Mouse (Mus musculus) neutrophil, adult 5-6 weeks (primary cell): ENCODE results near the gene Nipal3. TPM values are rescaled to one million over a fixed set of nuclear protein-coding genes. Genes with fewer than 3 reads are reported as not detected.
A peak's percentile ranks its signal among the peaks of the same experiment; 100 is the strongest.

ENCODE experiments used
- ATAC-seq: fragments of 151-379, 151-347 bp; 2 replicates; pipeline ENCODE4 v1.8.0; 2017; ENCODE audit warnings: mild to moderate bottlenecking, moderate TSS enrichment; ENCODE audit not compliant: insufficient number of reproducible peaks, poor library complexity, low FRiP score, severe bottlenecking; ENCODE audit errors: extremely low read depth
- total RNA-seq: library from RNA; stranded (forward); fragments of 200-1000 nt; gene quantifications from 2 replicates; pipeline ENCODE4 v1.2.3, GENCODE M21; 2017

Gene Nipal3
- total RNA-seq, 1 experiment from 2014 or later: 48.1 TPM

- ATAC-seq: no peak
Observed at GRCm38 (mm10) chr4:135508419-135509039, 13.7 kb upstream of the Nipal3 start.

- peak; percentile 39; the same call in 1 of the 2 replicates for ATAC-seq
Observed at GRCm38 (mm10) chr4:135507547-135508350, 12.9 kb upstream of the Nipal3 start.

- ATAC-seq: no peak
Observed at GRCm38 (mm10) chr4:135505794-135506193, 11.0 kb upstream of the Nipal3 start.

- no peak for ATAC-seq
Observed at GRCm38 (mm10) chr4:135501587-135501986, 6.7 kb upstream of the Nipal3 start.

- no peak for ATAC-seq
Observed at GRCm38 (mm10) chr4:135499831-135500230, 5.0 kb upstream of the Nipal3 start.

GRCm38 (mm10) chr4:135498136-135498535, 3.3 kb upstream of the Nipal3 start:
- no peak for ATAC-seq

- ATAC-seq: no peak
Observed at GRCm38 (mm10) chr4:135495810-135496209, 972 bp upstream of the Nipal3 start.

- ATAC-seq: no peak
Observed at GRCm38 (mm10) chr4:135495397-135495791, 556 bp upstream of the Nipal3 start.

- no peak for ATAC-seq
Observed at GRCm38 (mm10) chr4:135493691-135494520, 932 bp downstream of the Nipal3 start.

- ATAC-seq: no peak
Observed at GRCm38 (mm10) chr4:135493271-135493670, 1.6 kb downstream of the Nipal3 start.

GRCm38 (mm10) chr4:135489256-135489655, 5.6 kb downstream of the Nipal3 start:
- ATAC-seq: no peak

GRCm38 (mm10) chr4:135486352-135486751, 8.5 kb downstream of the Nipal3 start:
- ATAC-seq: no peak

GRCm38 (mm10) chr4:135485086-135485485, 9.8 kb downstream of the Nipal3 start:
- ATAC-seq: no peak

- ATAC-seq: no peak
Observed at GRCm38 (mm10) chr4:135480370-135480769, 14.5 kb downstream of the Nipal3 start.

GRCm38 (mm10) chr4:135477851-135478250, 17.0 kb downstream of the Nipal3 start:
- no peak for ATAC-seq

- no peak for ATAC-seq
Observed at GRCm38 (mm10) chr4:135463406-135463805, 31.4 kb downstream of the Nipal3 start.

GRCm38 (mm10) chr4:135453572-135453971, 41.3 kb downstream of the Nipal3 start:
- no peak for ATAC-seq

GRCm38 (mm10) chr4:135453164-135453563, 41.7 kb downstream of the Nipal3 start:
- no peak for ATAC-seq

- ATAC-seq: no peak
Observed at GRCm38 (mm10) chr4:135451360-135452015, 43.4 kb downstream of the Nipal3 start.
